ENCODE assay signal across 7 mouse cellular contexts in the genomic region with DNA sequence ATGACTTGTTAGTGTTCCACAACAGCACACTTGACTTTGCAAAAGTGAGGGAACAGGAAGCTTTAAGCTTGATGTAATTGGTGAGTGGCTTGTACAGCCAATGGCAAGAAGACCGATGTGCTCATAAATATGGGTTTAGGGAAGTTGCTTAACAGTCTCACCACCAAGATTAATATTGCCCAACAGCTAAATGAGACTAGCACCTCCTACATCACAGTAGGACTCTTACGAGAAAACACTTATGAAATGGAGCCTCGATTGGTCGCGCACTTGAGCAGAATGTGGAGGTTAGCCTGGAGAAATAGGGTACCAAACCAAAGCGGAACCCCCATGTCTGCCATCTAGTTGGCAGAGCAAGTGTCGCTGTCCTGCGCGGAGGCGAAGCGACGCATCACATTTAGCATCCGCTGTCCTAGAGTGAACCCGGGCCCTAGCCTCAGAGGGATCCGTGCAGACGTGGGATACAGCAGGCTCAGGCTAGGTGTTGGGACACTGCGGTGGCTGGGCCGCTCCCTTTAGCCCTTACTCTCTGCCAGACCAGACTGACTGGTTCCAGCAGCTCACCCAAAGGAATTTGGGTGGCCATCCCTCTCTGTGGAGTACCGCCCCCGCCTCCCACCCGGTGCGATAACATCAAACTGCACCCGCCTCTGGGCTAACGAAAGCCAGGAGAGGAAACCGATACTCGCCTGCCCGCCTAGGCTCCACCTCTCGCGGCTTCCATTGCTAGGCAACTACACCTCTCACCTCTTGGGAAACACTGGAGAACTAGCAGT. TPM values are rescaled to one million over a fixed set of nuclear protein-coding genes. Genes with fewer than 3 reads are reported as not detected.
DNase-seq lines count a peak whose midpoint lies in the region; ATAC-seq and TF ChIP-seq lines count a peak whose summit lies in the region.

No protein-coding gene starts in this region.

- no peak for TF ChIP-seq CTCF in midbrain, postnatal 0 days (IDR thresholded peaks at IDR 0.05)

- peak; percentile 64 for ATAC-seq in common myeloid progenitor, adult 5-6 weeks (replicated peaks; ENCODE audit: low read depth, poor library complexity, severe bottlenecking)
- peak; percentile 40 for ATAC-seq in hindbrain, embryonic 15.5 days (ENCODE audit: low FRiP score, low read depth)
- peak; percentile 61 for ATAC-seq in liver, embryonic 11.5 days (replicated peaks; ENCODE audit: low FRiP score)
- peak; percentile 25; the same call in 1 of the 2 replicates for ATAC-seq in midbrain, postnatal 0 days (ENCODE audit: low FRiP score)

- no peaks in the 10 kb centered on the region for H3K36me3 ChIP-seq in ES-E14 (ENCODE audit: control insufficient read depth, insufficient read depth, low read length, poor library complexity, severe bottlenecking)
- H3K36me3 ChIP-seq in hindbrain, embryonic 15.5 days, result no peaks in the 10 kb centered on the region
- no peaks in the 10 kb centered on the region for H3K36me3 ChIP-seq in liver, embryonic 11.5 days (ENCODE audit: control insufficient read depth, insufficient read depth, low read length)
- no peaks in the 10 kb centered on the region for H3K36me3 ChIP-seq in midbrain, postnatal 0 days (ENCODE audit: insufficient read depth, low read length)

- peak overlapping the region; percentile 38; the same call in 1 of the 2 replicates for H3K9ac ChIP-seq in ES-E14 (ENCODE audit: insufficient read depth, low read depth, low read length, poor library complexity, severe bottlenecking)
- no peak overlapping the region for H3K9ac ChIP-seq in hindbrain, embryonic 15.5 days
- no peak overlapping the region for H3K9ac ChIP-seq in liver, embryonic 11.5 days (ENCODE audit: low read depth, low read length)
- peak overlapping the region; percentile 39 for H3K9ac ChIP-seq in midbrain, postnatal 0 days (replicated peaks; ENCODE audit: low read length, poor library complexity, severe bottlenecking)

- H3K27me3 ChIP-seq in hindbrain, embryonic 15.5 days, result peaks cover 55% of the 10 kb centered on the region
- peaks cover 51% of the 10 kb centered on the region for H3K27me3 ChIP-seq in liver, embryonic 11.5 days (replicated peaks; ENCODE audit: control insufficient read depth, insufficient read depth, low read length)
- H3K27me3 ChIP-seq in midbrain, postnatal 0 days (ENCODE audit: insufficient read depth, low read length), result peaks cover 35% of the 10 kb centered on the region

- H3K27ac ChIP-seq in ES-E14 (ENCODE audit: insufficient read depth, low read depth, low read length, poor library complexity, severe bottlenecking), result no peak overlapping the region
- no peak overlapping the region for H3K27ac ChIP-seq in hindbrain, embryonic 15.5 days (replicated peaks)
- no peak overlapping the region for H3K27ac ChIP-seq in liver, embryonic 11.5 days (ENCODE audit: low read depth, low read length)
- no peak overlapping the region for H3K27ac ChIP-seq in midbrain, postnatal 0 days (ENCODE audit: low read depth, low read length)

- in situ Hi-C loops in ES-E14 (cut with MboI; ENCODE audit: low sequenced_read_pairs in 2 of 2, unreplicated experiment in 2 of 2), result no loop called here

- 0 out of 4 replicates have a peak, but pooled peaks cover 0 to 3% of the 10 kb centered on the region in 2 experiments for H3K4me1 ChIP-seq in ES-E14 (ENCODE audit: control insufficient read depth in 2 of 2, insufficient read depth in 2 of 2, low read length in 2 of 2, poor library complexity in 1 of 2)
- H3K4me1 ChIP-seq in hindbrain, embryonic 15.5 days (replicated peaks), result peaks cover 20% of the 10 kb centered on the region; the same call in 1 of the 2 replicates
- 0 out of 2 replicates have a peak, but pooled peaks cover 3% of the 10 kb centered on the region for H3K4me1 ChIP-seq in liver, embryonic 11.5 days (replicated peaks; ENCODE audit: control insufficient read depth, insufficient read depth, low read length)
- H3K4me1 ChIP-seq in midbrain, postnatal 0 days (ENCODE audit: insufficient read depth, low read length), result peaks cover 7% of the 10 kb centered on the region; the same call in 1 of the 2 replicates

- H3K9me3 ChIP-seq in ES-E14 (ENCODE audit: control insufficient read depth, insufficient read depth, low read depth, low read length), result no peaks in the 10 kb centered on the region
- peaks cover 1% of the 10 kb centered on the region; the same call in 1 of the 2 replicates for H3K9me3 ChIP-seq in hindbrain, embryonic 15.5 days
- H3K9me3 ChIP-seq in liver, embryonic 11.5 days (ENCODE audit: control insufficient read depth, low read length), result no peaks in the 10 kb centered on the region
- no peaks in the 10 kb centered on the region for H3K9me3 ChIP-seq in midbrain, postnatal 0 days (ENCODE audit: low read length)

- H3K4me2 ChIP-seq in hindbrain, embryonic 15.5 days, result peak overlapping the region; percentile 49
- H3K4me2 ChIP-seq in liver, embryonic 11.5 days, result peak overlapping the region; percentile 52
- H3K4me2 ChIP-seq in midbrain, postnatal 0 days (ENCODE audit: low read depth, low read length, poor library complexity, severe bottlenecking), result peak overlapping the region; percentile 55

- H3K4me3 ChIP-seq in ES-E14 (ENCODE audit: insufficient read depth in 1 of 2, low read depth in 1 of 2, low read length in 2 of 2, poor library complexity in 1 of 2, severe bottlenecking in 1 of 2), result peak overlapping the region; percentile 46 to 49
- H3K4me3 ChIP-seq in hindbrain, embryonic 15.5 days, result peak overlapping the region; percentile 28
- H3K4me3 ChIP-seq in liver, embryonic 11.5 days (ENCODE audit: low read depth, low read length), result peak overlapping the region; percentile 19; the same call in 1 of the 2 replicates
- H3K4me3 ChIP-seq in midbrain, postnatal 0 days (ENCODE audit: low read depth, low read length), result peak overlapping the region; percentile 28

- 11% methylated on average over 29 of the region's 29 CpGs for WGBS in hindbrain, embryonic 15.5 days
- WGBS in liver, embryonic 11.5 days, result 7% methylated on average over 29 of the region's 29 CpGs
- 6% methylated on average over 27 of the region's 29 CpGs for WGBS in midbrain, postnatal 0 days

- DNase-seq in ES-E14 (ENCODE audit: low read depth, low spot score), result peak; percentile 53
- peak; percentile 41 for DNase-seq in liver, embryonic 11.5 days (ENCODE audit: low spot score)
- DNase-seq in midbrain, postnatal 0 days (ENCODE audit: low spot score), result no peak
- DNase-seq in thymus, postnatal 14 days, result peak; percentile 47
- DNase-seq in layer of hippocampus, adult 9-11 months, result no peak

TF ChIP-seq in ES-E14, 5 proteins besides CTCF, POLR2A, EP300 and RAD21:
- TF ChIP-seq ZC3H11A (IDR thresholded peaks at IDR 0.05; ENCODE audit: borderline replicate concordance, low read depth, low read length) (no peak), CHD2 (IDR thresholded peaks at IDR 0.05; ENCODE audit: low read depth, low read length) (no peak), MAFK (IDR thresholded peaks at IDR 0.05; ENCODE audit: insufficient read depth, low read depth, low read length) (no peak), ZNF384 (IDR thresholded peaks at IDR 0.05; ENCODE audit: low read depth, low read length) (no peak), HCFC1 (IDR thresholded peaks at IDR 0.05; ENCODE audit: borderline replicate concordance, insufficient read depth, low read length) (no peak)
TF ChIP-seq in ES-E14: peak in this region for 0.

RNA-seq across cellular contexts. Expression of gene Tacstd2, which starts 2.7 kb away (rescaled TPM):
- total RNA-seq in ES-E14 (2012; rRNA removed), result 4.6 and 6.4 TPM in 2 replicates
- total RNA-seq in common myeloid progenitor, adult 5-6 weeks (2017), result 16.6 and 17.1 TPM in 2 replicates
- polyA plus RNA-seq in hindbrain, embryonic 15.5 days (2015; fragmentation: Nextera tagmentation; extraction: Ambion mirVana), result 1.6 and 2.1 TPM in 2 replicates
- polyA plus RNA-seq in liver, embryonic 11.5 days (2014; fragmentation: Nextera tagmentation; extraction: Ambion mirVana), result 2.1 and 3.4 TPM in 2 replicates
- 3.6 and 6.8 TPM in 2 replicates for total RNA-seq in midbrain, postnatal 0 days (2014; rRNA removed)
- 3.3 and 3.4 TPM in 2 replicates for polyA plus RNA-seq in midbrain, postnatal 0 days (2015; fragmentation: Nextera tagmentation; extraction: Ambion mirVana)

RNA-seq across cellular contexts. Expression of gene Il23r, which starts 41.2 kb away (rescaled TPM):
- 0.09 and 0.11 TPM in 2 replicates for total RNA-seq in ES-E14 (2012; rRNA removed)
- 0.63 TPM in 1 of 2 replicates, not detected in the other for total RNA-seq in common myeloid progenitor, adult 5-6 weeks (2017)
- polyA plus RNA-seq in hindbrain, embryonic 15.5 days (2015; fragmentation: Nextera tagmentation; extraction: Ambion mirVana), result not detected in 2 replicates
- polyA plus RNA-seq in liver, embryonic 11.5 days (2014; fragmentation: Nextera tagmentation; extraction: Ambion mirVana), result not detected in 2 replicates
- not detected in 2 replicates for total RNA-seq in midbrain, postnatal 0 days (2014; rRNA removed)
- polyA plus RNA-seq in midbrain, postnatal 0 days (2015; fragmentation: Nextera tagmentation; extraction: Ambion mirVana), result 0.10 TPM in 1 of 2 replicates, not detected in the other

Comparison
In these comparisons a context has a peak if more than half of its experiments do, and no peak if none do; other contexts are left out.
1. DNase-seq: peak in ES-E14 (single experiment), liver, embryonic 11.5 days (single experiment) and thymus, postnatal 14 days (single experiment); none in midbrain, postnatal 0 days (single experiment) and layer of hippocampus, adult 9-11 months (single experiment).
2. H3K9ac ChIP-seq: peak in ES-E14 (single experiment) and midbrain, postnatal 0 days (single experiment); none in hindbrain, embryonic 15.5 days (single experiment) and liver, embryonic 11.5 days (single experiment).
3. Peak in every context shown above with its lines, with median percentiles within 50 percentile points of each other: H3K4me3 ChIP-seq, ATAC-seq and H3K4me2 ChIP-seq.